Mouse (Mus musculus): ENCODE results near the gene Hist1h1c.
"Not testable (repeated sequence)": the region's sequence is repeated elsewhere in the genome, so short reads cannot be mapped to it uniquely, and the experiment has no call there.

DNA sequence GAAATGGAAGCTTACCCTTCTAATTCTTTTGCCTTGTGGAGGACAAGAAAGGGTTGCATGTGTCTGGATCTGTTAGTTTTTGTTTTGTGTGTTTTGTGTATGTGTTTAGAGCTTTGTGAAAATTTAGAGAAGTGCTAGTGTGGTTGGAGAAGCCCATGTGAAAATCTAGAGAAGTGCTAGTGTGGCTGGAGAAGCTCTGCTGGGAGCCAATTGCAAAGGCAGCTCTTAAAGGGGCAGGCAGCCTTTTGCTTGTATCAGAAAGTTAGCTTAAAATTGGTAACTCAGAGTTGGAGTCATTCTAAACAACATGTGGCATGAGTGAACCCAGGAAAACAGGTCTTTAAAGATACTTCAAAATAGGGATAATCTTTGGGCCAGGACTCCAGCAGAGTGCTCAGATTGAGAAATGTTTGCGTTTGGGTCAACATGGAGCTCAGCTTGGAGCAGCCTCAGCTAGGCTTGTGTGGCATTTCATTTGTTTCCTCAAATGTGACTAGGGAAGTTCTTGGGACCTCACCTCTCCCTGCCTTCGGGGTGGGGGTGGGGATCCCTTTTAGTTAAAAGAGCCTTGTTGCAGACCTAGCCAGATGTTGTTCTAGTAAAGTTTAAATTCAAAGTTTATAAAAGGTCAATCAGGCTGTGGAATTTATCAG lies 20.9 kb upstream of the Hist1h1c start:
- not testable (repeated sequence) for TF ChIP-seq CTCF (IDR thresholded peaks at IDR 0.05; ENCODE audit: low read depth, low read length); POLR2A (IDR thresholded peaks at IDR 0.05; ENCODE audit: insufficient read depth, low read length)
